Mouse (Mus musculus) adrenal gland, adult (tissue): Measurements from ENCODE around the gene H2al1f.
"Not testable (repeated sequence)": the region's sequence is repeated elsewhere in the genome, so short reads cannot be mapped to it uniquely, and the experiment has no call there.

Experiments used
- DNase-seq, 2 experiments: peaks; one replicate each; pipeline ENCODE4 v3.0.0; 2022 to 2023; ENCODE audit warnings: low spot score in 1 of 2; ENCODE audit not compliant: inconsistent age in 2 of 2

Gene H2al1f

GRCm38 (mm10) chrX:11314858-11315257 is at the start of gene H2al1f:
Gene H2al1f (plus strand): TSS chrX:11315158.
- not testable (repeated sequence) for DNase-seq

GRCm38 (mm10) chrX:11267791-11268190 is 47.2 kb upstream of the H2al1f start:
- no peak for DNase-seq

- peak; percentile 21 to 37 for DNase-seq
These were observed 45.9 kb upstream of the H2al1f start for GRCm38 (mm10) chrX:11269074-11269473.

DNA sequence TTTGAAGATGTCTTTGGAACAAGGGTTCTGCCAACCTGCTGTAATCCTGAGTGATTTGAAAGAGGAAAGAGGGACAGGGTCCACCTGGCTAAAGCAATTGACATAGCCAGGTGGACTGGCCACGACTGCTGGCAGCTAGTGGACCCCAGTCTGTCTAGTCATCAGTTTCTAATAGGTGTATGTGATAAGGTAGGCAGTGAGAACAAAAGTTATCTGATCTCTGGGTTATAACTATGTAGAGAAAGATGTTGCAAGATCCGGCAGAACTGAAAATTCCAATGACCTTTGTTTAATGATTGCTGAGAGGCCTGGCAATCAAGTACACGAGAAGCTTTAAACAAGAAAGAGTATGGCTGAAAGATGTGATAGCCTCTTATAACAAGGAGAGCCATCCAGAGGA is 41.8 kb upstream of the H2al1f start:
- no peak for DNase-seq

GRCm38 (mm10) chrX:11277083-11277482 is 37.9 kb upstream of the H2al1f start:
- no peak for DNase-seq

- no peak for DNase-seq
These were observed 34.2 kb upstream of the H2al1f start for GRCm38 (mm10) chrX:11280741-11281140.

DNA sequence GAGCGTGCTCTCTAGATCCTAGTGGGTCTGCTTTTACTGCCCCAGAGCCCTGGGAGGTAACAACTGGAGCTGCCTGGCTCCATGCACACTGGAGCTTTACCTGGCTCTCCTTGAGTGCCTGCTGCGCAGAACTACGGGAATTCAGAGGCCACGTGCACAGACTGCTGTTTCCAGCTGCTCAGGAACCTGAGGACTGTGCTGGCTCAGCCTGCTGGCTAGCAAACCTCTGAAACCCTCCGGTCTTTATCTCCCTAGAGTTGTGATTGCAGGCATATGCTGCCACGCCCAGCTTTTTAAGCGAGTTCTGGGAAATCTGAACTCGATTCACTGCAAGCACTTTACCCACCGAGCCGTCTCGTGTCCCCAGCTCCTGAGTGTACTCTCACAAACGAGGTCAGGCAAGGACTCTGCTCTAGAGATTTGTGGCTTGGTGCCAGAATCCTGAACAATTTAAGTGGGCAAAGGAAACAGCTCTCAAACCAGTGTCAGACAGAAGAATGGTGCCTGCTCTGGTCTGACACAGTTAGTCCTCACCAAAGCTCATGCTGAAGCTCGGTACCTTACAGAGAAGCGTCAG is 26.6 kb upstream of the H2al1f start:
- DNase-seq: peak in 1 of 2 experiments; percentile 45

- no peak for DNase-seq
These were observed 25.7 kb upstream of the H2al1f start for GRCm38 (mm10) chrX:11289244-11289643.

DNA sequence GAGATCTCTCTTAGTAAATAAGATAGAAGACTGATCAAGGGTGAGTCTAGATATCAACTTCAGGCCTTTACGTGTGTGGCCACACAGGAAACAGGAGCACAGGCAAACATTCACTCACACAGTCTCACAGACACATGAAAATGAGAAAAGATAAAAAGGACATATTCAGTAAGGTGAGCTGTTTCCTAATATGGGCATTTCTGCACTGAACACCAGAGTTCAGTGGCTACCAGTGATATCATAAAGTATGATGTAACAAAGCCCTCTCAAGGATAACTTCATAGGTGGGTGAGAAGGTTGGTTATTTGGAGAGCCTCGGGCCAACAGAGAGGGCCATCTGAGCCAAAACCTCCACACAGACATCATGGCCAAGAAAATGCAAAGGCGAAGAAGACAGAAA is 16.0 kb upstream of the H2al1f start, which contains the start of gene H2al1a:
H2al1a (plus strand) TSS at position 301 of the 400 bp plus-strand sequence.
- DNase-seq: not testable (repeated sequence)

GRCm38 (mm10) chrX:11302132-11302531 is 12.8 kb upstream of the H2al1f start, which contains the start of gene H2al1b:
Gene H2al1b (plus strand): TSS chrX:11302432.
- DNase-seq: not testable (repeated sequence)

- not testable (repeated sequence) for DNase-seq
These were observed 9.6 kb upstream of the H2al1f start, which contains the start of gene H2al1c for GRCm38 (mm10) chrX:11305355-11305754. Gene H2al1c (plus strand): TSS chrX:11305655.

- DNase-seq: not testable (repeated sequence)
These were observed 6.4 kb upstream of the H2al1f start, which contains the start of gene H2al1d for GRCm38 (mm10) chrX:11308524-11308923. Gene H2al1d (plus strand): TSS chrX:11308824.

- not testable (repeated sequence) for DNase-seq
These were observed 3.3 kb upstream of the H2al1f start, which contains the start of gene H2al1e for GRCm38 (mm10) chrX:11311634-11312033. Gene H2al1e (plus strand): TSS chrX:11311934.

DNA sequence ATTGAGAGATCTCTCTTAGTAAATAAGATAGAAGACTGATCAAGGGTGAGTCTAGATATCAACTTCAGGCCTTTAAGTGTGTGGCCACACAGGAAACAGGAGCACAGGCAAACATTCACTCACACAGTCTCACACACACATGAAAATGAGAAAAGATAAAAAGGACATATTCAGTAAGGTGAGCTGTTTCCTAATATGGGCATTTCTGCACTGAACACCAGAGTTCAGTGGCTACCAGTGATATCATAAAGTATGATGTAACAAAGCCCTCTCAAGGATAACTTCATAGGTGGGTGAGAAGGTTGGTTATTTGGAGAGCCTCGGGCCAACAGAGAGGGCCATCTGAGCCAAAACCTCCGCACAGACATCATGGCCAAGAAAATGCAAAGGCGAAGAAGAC is 3.0 kb downstream of the H2al1f start, which contains the start of gene H2al1g:
H2al1g (plus strand) TSS at position 301 of the 400 bp plus-strand sequence.
- DNase-seq: not testable (repeated sequence)

DNA sequence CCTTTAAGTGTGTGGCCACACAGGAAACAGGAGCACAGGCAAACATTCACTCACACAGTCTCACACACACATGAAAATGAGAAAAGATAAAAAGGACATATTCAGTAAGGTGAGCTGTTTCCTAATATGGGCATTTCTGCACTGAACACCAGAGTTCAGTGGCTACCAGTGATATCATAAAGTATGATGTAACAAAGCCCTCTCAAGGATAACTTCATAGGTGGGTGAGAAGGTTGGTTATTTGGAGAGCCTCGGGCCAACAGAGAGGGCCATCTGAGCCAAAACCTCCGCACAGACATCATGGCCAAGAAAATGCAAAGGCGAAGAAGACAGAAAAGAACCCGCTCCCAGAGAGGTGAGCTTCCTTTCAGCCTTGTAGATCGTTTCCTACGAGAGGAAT is 6.2 kb downstream of the H2al1f start, which contains the start of gene H2al1h:
H2al1h (plus strand) TSS at position 301 of the 400 bp plus-strand sequence.
- not testable (repeated sequence) for DNase-seq

DNA sequence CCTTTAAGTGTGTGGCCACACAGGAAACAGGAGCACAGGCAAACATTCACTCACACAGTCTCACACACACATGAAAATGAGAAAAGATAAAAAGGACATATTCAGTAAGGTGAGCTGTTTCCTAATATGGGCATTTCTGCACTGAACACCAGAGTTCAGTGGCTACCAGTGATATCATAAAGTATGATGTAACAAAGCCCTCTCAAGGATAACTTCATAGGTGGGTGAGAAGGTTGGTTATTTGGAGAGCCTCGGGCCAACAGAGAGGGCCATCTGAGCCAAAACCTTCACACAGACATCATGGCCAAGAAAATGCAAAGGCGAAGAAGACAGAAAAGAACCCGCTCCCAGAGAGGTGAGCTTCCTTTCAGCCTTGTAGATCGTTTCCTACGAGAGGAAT is 9.4 kb downstream of the H2al1f start, which contains the start of gene H2al1i:
H2al1i (plus strand) TSS at position 301 of the 400 bp plus-strand sequence.
- DNase-seq: not testable (repeated sequence)

DNA sequence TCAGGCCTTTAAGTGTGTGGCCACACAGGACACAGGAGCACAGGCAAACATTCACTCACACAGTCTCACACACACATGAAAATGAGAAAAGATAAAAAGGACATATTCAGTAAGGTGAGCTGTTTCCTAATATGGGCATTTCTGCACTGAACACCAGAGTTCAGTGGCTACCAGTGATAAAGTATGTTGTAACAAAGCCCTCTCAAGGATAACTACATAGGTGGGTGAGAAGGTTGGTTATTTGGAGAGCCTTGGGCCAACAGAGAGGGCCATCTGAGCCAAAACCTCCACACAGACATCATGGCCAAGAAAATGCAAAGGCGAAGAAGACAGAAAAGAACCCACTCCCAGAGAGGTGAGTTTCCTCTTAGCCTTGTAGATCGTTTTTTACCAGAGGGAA is 12.6 kb downstream of the H2al1f start, which contains the start of gene H2al1j:
H2al1j (plus strand) TSS at position 301 of the 400 bp plus-strand sequence.
- not testable (repeated sequence) for DNase-seq

- no peak for DNase-seq
These were observed 30.8 kb downstream of the H2al1f start for GRCm38 (mm10) chrX:11345762-11346161.

GRCm38 (mm10) chrX:11346756-11347155 is 31.8 kb downstream of the H2al1f start:
- DNase-seq: no peak

GRCm38 (mm10) chrX:11360823-11361222 is 45.9 kb downstream of the H2al1f start:
- DNase-seq: no peak

DNA sequence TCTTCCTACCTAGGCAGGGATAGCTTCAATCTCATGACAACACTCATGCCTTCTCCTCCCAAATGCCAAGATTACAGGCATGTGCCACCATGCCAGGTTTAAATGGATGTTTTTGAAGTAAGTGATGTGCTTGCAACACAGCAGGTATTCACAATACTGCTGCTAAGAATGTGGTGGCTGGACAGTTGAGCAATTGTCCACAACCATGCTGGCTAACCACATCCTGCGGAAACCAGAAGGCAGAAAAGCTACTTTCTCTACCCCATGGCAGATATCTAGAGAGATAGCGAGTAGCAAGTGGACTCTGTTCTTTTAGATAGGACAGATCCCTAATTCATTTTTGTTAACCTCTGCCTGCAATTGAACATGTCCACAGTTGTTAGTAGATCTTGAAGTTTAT is 46.3 kb downstream of the H2al1f start:
- DNase-seq: no peak

DNA sequence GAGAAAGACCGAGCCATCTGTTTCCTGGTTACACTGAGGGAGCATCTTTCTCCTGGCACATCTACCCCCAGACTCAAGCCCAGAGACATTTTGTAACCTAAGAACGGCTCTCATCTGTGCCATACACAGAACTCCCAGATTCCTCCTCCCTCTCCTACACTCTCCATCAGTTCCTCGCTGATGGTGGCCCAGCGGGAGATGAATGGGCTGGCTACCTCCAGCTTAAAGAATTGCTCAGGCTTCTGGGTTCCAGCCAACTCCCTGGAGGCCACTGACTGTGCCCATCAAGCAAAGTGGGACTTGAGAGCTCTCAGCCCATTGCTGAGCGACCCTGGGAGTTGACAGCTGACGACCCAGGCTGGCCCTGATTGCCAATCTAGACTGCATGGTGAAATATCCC is 48.9 kb downstream of the H2al1f start:
- DNase-seq: peak; percentile 3 to 62
